Mouse (Mus musculus) limb, embryonic 10.5 days (tissue): ENCODE results near the gene Fev. TPM values are rescaled to one million over a fixed set of nuclear protein-coding genes. Genes with fewer than 3 reads are reported as not detected.

Experiments
- DNase-seq: peaks from one replicate; pipeline ENCODE4 v3.0.0-alpha.2; 2017; ENCODE audit warnings: low spot score
- H3K27ac ChIP-seq: fragments of 300-500 bp; sonication (generic); 2 replicates; pipeline ENCODE4 v1.5.1; 2016; ENCODE audit warnings: mild to moderate bottlenecking
- H3K27me3 ChIP-seq: fragments of 300-500 bp; sonication (generic); 2 replicates; pipeline ENCODE4 v1.6.1; 2016; ENCODE audit warnings: low read depth, mild to moderate bottlenecking; ENCODE audit not compliant: poor library complexity, severe bottlenecking
- H3K36me3 ChIP-seq: fragments of 300-500 bp; sonication (generic); 2 replicates; pipeline ENCODE4 v1.6.1; 2016; ENCODE audit warnings: mild to moderate bottlenecking, moderate library complexity
- H3K4me1 ChIP-seq: fragments of 300-500 bp; sonication (generic); 2 replicates; pipeline ENCODE4 v1.6.1; 2016
- H3K4me3 ChIP-seq: fragments of 300-500 bp; sonication (generic); 2 replicates; pipeline ENCODE4 v1.5.1; 2016; ENCODE audit warnings: mild to moderate bottlenecking, moderate library complexity
- H3K9me3 ChIP-seq: fragments of 300-500 bp; sonication (generic); replicated peaks from 2 replicates; pipeline ENCODE4 v1.6.1; 2016; ENCODE audit warnings: mild to moderate bottlenecking
- WGBS: fragments of 180-500 bp; shearing (Covaris S2); methylation state at CpG from one replicate; pipeline ENCODE4 v1.1.7; 2016; 5-methylcytosine and 5-hydroxymethylcytosine counted together
- polyA plus RNA-seq: library from polyadenylated mRNA; unstranded; fragments of >200 nt; fragmentation: Nextera tagmentation; extraction: Ambion mirVana; gene quantifications from 2 replicates; pipeline ENCODE4 v1.2.1, GENCODE M21; 2016

Fev gene
- polyA plus RNA-seq, 1 experiment from 2014 or later, result not detected

- no peaks in the 10 kb centered on the region for H3K9me3 ChIP-seq
- 45% methylated on average over 6 of the region's 6 CpGs for WGBS
- H3K36me3 ChIP-seq, result no peaks in the 10 kb centered on the region
- H3K4me1 ChIP-seq, result peaks cover 29% of the 10 kb centered on the region
- H3K4me3 ChIP-seq, result no peak overlapping the region
- H3K27me3 ChIP-seq, result peaks cover 71% of the 10 kb centered on the region
- H3K27ac ChIP-seq, result no peak overlapping the region
- DNase-seq, result no peak
These were observed 25.8 kb downstream of the Fev start for GRCm38 (mm10) chr1:74859223-74859984.

GRCm38 (mm10) chr1:74858805-74859204, 26.4 kb downstream of the Fev start:
- Histone ChIP-seq H3K27me3 (peaks cover 77% of the 10 kb centered on the region), H3K4me1 (peaks cover 34% of the 10 kb centered on the region), H3K27ac (no peak overlapping the region), H3K4me3 (peak overlapping the region; percentile 38), H3K36me3 (no peaks in the 10 kb centered on the region), H3K9me3 (no peaks in the 10 kb centered on the region)
- no peak for DNase-seq
- WGBS, result 8% methylated on average over 16 of the region's 16 CpGs

GRCm38 (mm10) chr1:74858171-74858719, 27.0 kb downstream of the Fev start:
- Histone ChIP-seq H3K4me3 (peak overlapping the region; percentile 38), H3K9me3 (no peaks in the 10 kb centered on the region), H3K27me3 (peaks cover 83% of the 10 kb centered on the region), H3K4me1 (peaks cover 34% of the 10 kb centered on the region), H3K27ac (no peak overlapping the region), H3K36me3 (no peaks in the 10 kb centered on the region)
- peak; percentile 79 for DNase-seq
- under 1% methylated on average over 29 of the region's 29 CpGs for WGBS

- H3K36me3 ChIP-seq, result no peaks in the 10 kb centered on the region
- peaks cover 34% of the 10 kb centered on the region for H3K4me1 ChIP-seq
- H3K27ac ChIP-seq, result no peak overlapping the region
- 7% methylated on average over 4 of the region's 4 CpGs for WGBS
- peaks cover 89% of the 10 kb centered on the region for H3K27me3 ChIP-seq
- DNase-seq, result no peak
- H3K9me3 ChIP-seq, result no peaks in the 10 kb centered on the region
- peak overlapping the region; percentile 38 for H3K4me3 ChIP-seq
These were observed 27.5 kb downstream of the Fev start for GRCm38 (mm10) chr1:74857677-74858076.

GRCm38 (mm10) chr1:74857201-74857600, 28.0 kb downstream of the Fev start:
- Histone ChIP-seq H3K4me3 (no peak overlapping the region), H3K36me3 (no peaks in the 10 kb centered on the region), H3K4me1 (peaks cover 34% of the 10 kb centered on the region), H3K9me3 (no peaks in the 10 kb centered on the region), H3K27me3 (peaks cover 93% of the 10 kb centered on the region), H3K27ac (no peak overlapping the region)
- WGBS, result 2% methylated on average over 20 of the region's 20 CpGs
- no peak for DNase-seq

- DNase-seq, result peak; percentile 37
- H3K4me3 ChIP-seq, result no peak overlapping the region
- WGBS, result under 1% methylated on average over 7 of the region's 7 CpGs
- peaks cover 34% of the 10 kb centered on the region for H3K4me1 ChIP-seq
- H3K36me3 ChIP-seq, result no peaks in the 10 kb centered on the region
- H3K27ac ChIP-seq, result no peak overlapping the region
- no peaks in the 10 kb centered on the region for H3K9me3 ChIP-seq
- peaks cover 98% of the 10 kb centered on the region for H3K27me3 ChIP-seq
These were observed 28.4 kb downstream of the Fev start for GRCm38 (mm10) chr1:74856791-74857190.

- H3K4me1 ChIP-seq, result peaks cover 34% of the 10 kb centered on the region
- H3K4me3 ChIP-seq, result peak overlapping the region; percentile 73; the same call in 1 of the 2 replicates
- WGBS, result 3% methylated on average over 11 of the region's 11 CpGs
- H3K27me3 ChIP-seq, result peaks cover 99% of the 10 kb centered on the region
- no peaks in the 10 kb centered on the region for H3K9me3 ChIP-seq
- H3K27ac ChIP-seq, result no peak overlapping the region
- H3K36me3 ChIP-seq, result no peaks in the 10 kb centered on the region
- no peak for DNase-seq
These were observed 28.8 kb downstream of the Fev start for GRCm38 (mm10) chr1:74856439-74856720.

- H3K27ac ChIP-seq, result 0 out of 2 replicates have a peak overlapping the region, but pooled peaks have one; percentile 61
- WGBS, result under 1% methylated on average over 74 of the region's 74 CpGs
- DNase-seq, result peak; percentile 58
- peaks cover 100% of the 10 kb centered on the region for H3K27me3 ChIP-seq
- H3K9me3 ChIP-seq, result no peaks in the 10 kb centered on the region
- peaks cover 34% of the 10 kb centered on the region for H3K4me1 ChIP-seq
- H3K36me3 ChIP-seq, result no peaks in the 10 kb centered on the region
- peak overlapping the region; percentile 73 for H3K4me3 ChIP-seq
These were observed 29.4 kb downstream of the Fev start for GRCm38 (mm10) chr1:74855651-74856438.

- DNase-seq, result peak; percentile 73
- Histone ChIP-seq H3K27ac (peak overlapping the region; percentile 61), H3K4me3 (peak overlapping the region; percentile 73), H3K9me3 (no peaks in the 10 kb centered on the region), H3K4me1 (peaks cover 34% of the 10 kb centered on the region), H3K36me3 (no peaks in the 10 kb centered on the region), H3K27me3 (peaks cover 100% of the 10 kb centered on the region)
- under 1% methylated on average over 48 of the region's 48 CpGs for WGBS
These were observed 30.1 kb downstream of the Fev start for GRCm38 (mm10) chr1:74855156-74855555.

- WGBS, result 1% methylated on average over 39 of the region's 39 CpGs
- H3K27ac ChIP-seq, result peak within 1 kb of the TSS; percentile 61
These were observed 30.7 kb downstream of the Fev start, which contains the start of gene Cdk5r2 for GRCm38 (mm10) chr1:74854306-74855056. Cdk5r2 (plus strand) TSS chr1:74854934.

GRCm38 (mm10) chr1:74851001-74851775, 34.0 kb downstream of the Fev start:
- H3K27me3 ChIP-seq, result peaks cover 78% of the 10 kb centered on the region
- WGBS, result 24% methylated on average over 6 of the region's 6 CpGs
- H3K36me3 ChIP-seq, result no peaks in the 10 kb centered on the region
- no peaks in the 10 kb centered on the region for H3K9me3 ChIP-seq
- no peak overlapping the region for H3K4me3 ChIP-seq
- peaks cover 25% of the 10 kb centered on the region for H3K4me1 ChIP-seq
- H3K27ac ChIP-seq, result no peak overlapping the region
- no peak for DNase-seq

More at GRCm38 (mm10) chr1:74854306-74855056, 30.7 kb downstream of the Fev start, which contains the start of gene Cdk5r2:
- Histone ChIP-seq H3K36me3 (no peaks in the 10 kb centered on the region), H3K4me3 (peak within 1 kb of the TSS; percentile 73), H3K27me3 (peaks cover 100% of the 10 kb centered on the region), H3K4me1 (peaks cover 34% of the 10 kb centered on the region), H3K9me3 (no peaks in the 10 kb centered on the region)
- peak; percentile 87 for DNase-seq

- no peak overlapping the region for H3K27ac ChIP-seq
- no peaks in the 10 kb centered on the region for H3K36me3 ChIP-seq
- 22% methylated on average over 6 of the region's 6 CpGs for WGBS
- no peaks in the 10 kb centered on the region for H3K9me3 ChIP-seq
- H3K4me3 ChIP-seq, result no peak overlapping the region
- no peak for DNase-seq
- H3K27me3 ChIP-seq, result peaks cover 69% of the 10 kb centered on the region
- peaks cover 18% of the 10 kb centered on the region for H3K4me1 ChIP-seq
These were observed 35.0 kb downstream of the Fev start for GRCm38 (mm10) chr1:74850251-74850650.
